Mouse (Mus musculus): ENCODE data around the gene Cyp26c1.

Gene Cyp26c1

GRCm38 (mm10) chr19:37685281-37685680, at the start of gene Cyp26c1:
TSS of gene Cyp26c1 (plus strand) at chr19:37685581.
- DNase-seq (ENCODE audit: low spot score in 2 of 2) = no peak

GRCm38 (mm10) chr19:37647994-37648393, 37.4 kb upstream of the Cyp26c1 start:
- no peak for DNase-seq (ENCODE audit: low spot score in 2 of 2)

GRCm38 (mm10) chr19:37650526-37650925, 34.9 kb upstream of the Cyp26c1 start:
- DNase-seq (ENCODE audit: low spot score in 2 of 2) = no peak

- no peak for DNase-seq (ENCODE audit: low spot score in 2 of 2)
These were observed 31.4 kb upstream of the Cyp26c1 start for GRCm38 (mm10) chr19:37654012-37654411.

- no peak for DNase-seq (ENCODE audit: low spot score in 2 of 2)
These were observed 28.9 kb upstream of the Cyp26c1 start for GRCm38 (mm10) chr19:37656441-37656840.

GRCm38 (mm10) chr19:37665256-37665655, 20.1 kb upstream of the Cyp26c1 start:
- no peak for DNase-seq (ENCODE audit: low spot score in 2 of 2)

GRCm38 (mm10) chr19:37667855-37668594, 17.4 kb upstream of the Cyp26c1 start:
- DNase-seq (ENCODE audit: low spot score in 2 of 2) = no peak

- DNase-seq (ENCODE audit: low spot score in 2 of 2) = no peak
These were observed 16.7 kb upstream of the Cyp26c1 start for GRCm38 (mm10) chr19:37668657-37669056.

- DNase-seq (ENCODE audit: low spot score in 2 of 2) = no peak
These were observed 15.9 kb upstream of the Cyp26c1 start for GRCm38 (mm10) chr19:37669486-37669885.

- no peak for DNase-seq (ENCODE audit: low spot score in 2 of 2)
These were observed 12.0 kb upstream of the Cyp26c1 start for GRCm38 (mm10) chr19:37673393-37673792.

GRCm38 (mm10) chr19:37686347-37686746, 966 bp downstream of the Cyp26c1 start:
- DNase-seq (ENCODE audit: low spot score in 2 of 2) = no peak

GRCm38 (mm10) chr19:37686941-37687850, 1.8 kb downstream of the Cyp26c1 start:
- peak in 1 of 2 experiments; percentile 65 for DNase-seq (ENCODE audit: low spot score in 2 of 2)

- no peak for DNase-seq (ENCODE audit: low spot score in 2 of 2)
These were observed 4.1 kb downstream of the Cyp26c1 start for GRCm38 (mm10) chr19:37689478-37689877.

GRCm38 (mm10) chr19:37690716-37691115, 5.3 kb downstream of the Cyp26c1 start:
- DNase-seq (ENCODE audit: low spot score in 2 of 2) = no peak

GRCm38 (mm10) chr19:37692879-37693278, 7.5 kb downstream of the Cyp26c1 start:
- DNase-seq (ENCODE audit: low spot score in 2 of 2) = no peak

GRCm38 (mm10) chr19:37695146-37695545, 9.8 kb downstream of the Cyp26c1 start:
- no peak for DNase-seq (ENCODE audit: low spot score in 2 of 2)

- DNase-seq (ENCODE audit: low spot score in 2 of 2) = no peak
These were observed 10.6 kb downstream of the Cyp26c1 start for GRCm38 (mm10) chr19:37695762-37696602.

- DNase-seq (ENCODE audit: low spot score in 2 of 2) = no peak
These were observed 11.4 kb downstream of the Cyp26c1 start for GRCm38 (mm10) chr19:37696603-37697334.

- DNase-seq (ENCODE audit: low spot score in 2 of 2) = no peak
These were observed 11.9 kb downstream of the Cyp26c1 start for GRCm38 (mm10) chr19:37697335-37697636.

GRCm38 (mm10) chr19:37697651-37698272, 12.4 kb downstream of the Cyp26c1 start, which contains the start of gene Cyp26a1:
TSS of gene Cyp26a1 (plus strand) at chr19:37697798.
- DNase-seq (ENCODE audit: low spot score in 2 of 2) = no peak
